Mouse (Mus musculus) hindbrain, embryonic 14.5 days (tissue): ENCODE data around the gene Egflam. TPM values are rescaled to one million over a fixed set of nuclear protein-coding genes. Genes with fewer than 3 reads are reported as not detected.

Experiments used
- ATAC-seq: fragments of 200-750 bp; cut with Nextera tagmentation; 2 replicates; pipeline ENCODE4 v1.8.0; 2017; ENCODE audit warnings: moderate number of reproducible peaks, mild to moderate bottlenecking, moderate TSS enrichment, moderate library complexity; ENCODE audit not compliant: low FRiP score
- DNase-seq: peaks from one replicate; pipeline ENCODE4 v3.0.0-alpha.2; 2015; ENCODE audit warnings: low spot score
- H3K27ac ChIP-seq: fragments of 300-500 bp; sonication (generic); 2 replicates; pipeline ENCODE4 v1.5.1; 2014; ENCODE audit warnings: mild to moderate bottlenecking, moderate library complexity
- H3K27me3 ChIP-seq: fragments of 300-500 bp; sonication (generic); 2 replicates; pipeline ENCODE4 v1.6.1; 2014; ENCODE audit warnings: mild to moderate bottlenecking, low read length, mixed read lengths; ENCODE audit not compliant: control insufficient read depth, insufficient read depth
- H3K36me3 ChIP-seq: fragments of 300-500 bp; sonication (generic); replicated peaks from 2 replicates; pipeline ENCODE4 v1.6.1; 2014; ENCODE audit not compliant: control insufficient read depth, insufficient read depth
- H3K4me1 ChIP-seq: fragments of 300-500 bp; sonication (generic); replicated peaks from 2 replicates; pipeline ENCODE4 v1.6.1; 2014; ENCODE audit warnings: antibody characterized with exemption, low read length, mixed read lengths; ENCODE audit not compliant: control insufficient read depth, insufficient read depth
- H3K4me2 ChIP-seq: fragments of 300-500 bp; sonication (generic); replicated peaks from 2 replicates; pipeline ENCODE4 v1.6.1; 2014; ENCODE audit warnings: mild to moderate bottlenecking, moderate library complexity
- H3K4me3 ChIP-seq: fragments of 300-500 bp; sonication (generic); replicated peaks from 2 replicates; pipeline ENCODE4 v1.5.1; 2014; ENCODE audit warnings: mild to moderate bottlenecking, low read length
- H3K9ac ChIP-seq: fragments of 300-500 bp; sonication (generic); 2 replicates; pipeline ENCODE4 v1.6.1; 2014
- H3K9me3 ChIP-seq: fragments of 300-500 bp; sonication (generic); 2 replicates; pipeline ENCODE4 v1.6.1; 2016; ENCODE audit warnings: low read length; ENCODE audit not compliant: control insufficient read depth
- WGBS: fragments of 180-500 bp; shearing (Covaris S2); extraction: QIAGEN DNeasy Blood & Tissue Kit; methylation state at CpG from one replicate; pipeline ENCODE4 v1.1.7; 2014; 5-methylcytosine and 5-hydroxymethylcytosine counted together
- polyA plus RNA-seq: library from polyadenylated mRNA; unstranded; fragments of >200 nt; fragmentation: Nextera tagmentation; extraction: Ambion mirVana; gene quantifications from 2 replicates; pipeline ENCODE4 v1.2.1, GENCODE M21; 2014

The Egflam gene
- polyA plus RNA-seq, 1 experiment from 2014 or later = 15.1 TPM

GRCm38 (mm10) chr15:7207292-7207691 is 190.9 kb downstream of the Egflam start:
- Histone ChIP-seq H3K27me3 (no peaks in the 10 kb centered on the region), H3K4me1 (no peaks in the 10 kb centered on the region), H3K4me2 (no peak overlapping the region), H3K9ac (no peak overlapping the region), H3K4me3 (no peak overlapping the region), H3K9me3 (no peaks in the 10 kb centered on the region), H3K27ac (no peak overlapping the region), H3K36me3 (no peaks in the 10 kb centered on the region)
- no peak for DNase-seq
- ATAC-seq = no peak
- 85% methylated on average over 7 of the region's 7 CpGs for WGBS

GRCm38 (mm10) chr15:7206110-7206509 is 192.1 kb downstream of the Egflam start:
- WGBS = 61% methylated on average over 5 of the region's 5 CpGs
- ATAC-seq (no peak), DNase-seq (no peak)
- Histone ChIP-seq H3K4me3 (no peak overlapping the region), H3K36me3 (no peaks in the 10 kb centered on the region), H3K4me1 (peaks cover 6% of the 10 kb centered on the region; the same call in 1 of the 2 replicates), H3K9me3 (no peaks in the 10 kb centered on the region), H3K4me2 (no peak overlapping the region), H3K27me3 (no peaks in the 10 kb centered on the region), H3K9ac (no peak overlapping the region), H3K27ac (no peak overlapping the region)

GRCm38 (mm10) chr15:7204917-7205316 is 193.3 kb downstream of the Egflam start:
- Histone ChIP-seq H3K9me3 (no peaks in the 10 kb centered on the region), H3K4me1 (peaks cover 9% of the 10 kb centered on the region; the same call in 1 of the 2 replicates), H3K4me3 (no peak overlapping the region), H3K27me3 (no peaks in the 10 kb centered on the region), H3K4me2 (no peak overlapping the region), H3K36me3 (no peaks in the 10 kb centered on the region), H3K27ac (no peak overlapping the region), H3K9ac (no peak overlapping the region)
- 72% methylated on average over 13 of the region's 13 CpGs for WGBS
- peak; percentile 39; the same call in 1 of the 2 replicates for ATAC-seq
- DNase-seq = no peak

- Histone ChIP-seq H3K4me1 (peaks cover 18% of the 10 kb centered on the region), H3K4me3 (no peak overlapping the region), H3K9ac (no peak overlapping the region), H3K9me3 (no peaks in the 10 kb centered on the region), H3K27me3 (no peaks in the 10 kb centered on the region), H3K27ac (no peak overlapping the region), H3K4me2 (no peak overlapping the region), H3K36me3 (no peaks in the 10 kb centered on the region)
- no peak for ATAC-seq
- DNase-seq = no peak
- 70% methylated on average over 8 of the region's 9 CpGs for WGBS
These were observed 194.4 kb downstream of the Egflam start for GRCm38 (mm10) chr15:7203606-7204330.

GRCm38 (mm10) chr15:7202981-7203380 is 195.2 kb downstream of the Egflam start:
- H3K27me3 ChIP-seq = no peaks in the 10 kb centered on the region
- no peak for DNase-seq
- H3K4me2 ChIP-seq = no peak overlapping the region
- no peaks in the 10 kb centered on the region for H3K36me3 ChIP-seq
- H3K4me1 ChIP-seq = peaks cover 21% of the 10 kb centered on the region
- no peaks in the 10 kb centered on the region for H3K9me3 ChIP-seq
- H3K27ac ChIP-seq = no peak overlapping the region
- ATAC-seq = no peak
- no peak overlapping the region for H3K4me3 ChIP-seq
- WGBS = 84% methylated on average over 5 of the region's 5 CpGs
- H3K9ac ChIP-seq = no peak overlapping the region

GRCm38 (mm10) chr15:7201421-7202380 is 196.5 kb downstream of the Egflam start:
- no peak for ATAC-seq
- Histone ChIP-seq H3K4me2 (no peak overlapping the region), H3K4me3 (no peak overlapping the region), H3K4me1 (peaks cover 29% of the 10 kb centered on the region), H3K9ac (no peak overlapping the region), H3K9me3 (no peaks in the 10 kb centered on the region), H3K36me3 (no peaks in the 10 kb centered on the region), H3K27me3 (no peaks in the 10 kb centered on the region), H3K27ac (peak overlapping the region; percentile 18; the same call in 1 of the 2 replicates)
- WGBS = 59% methylated on average over 9 of the region's 9 CpGs
- no peak for DNase-seq

GRCm38 (mm10) chr15:7200286-7200685 is 197.9 kb downstream of the Egflam start:
- peaks cover 43% of the 10 kb centered on the region for H3K4me1 ChIP-seq
- H3K9me3 ChIP-seq = no peaks in the 10 kb centered on the region
- WGBS = 53% methylated on average over 6 of the region's 6 CpGs
- H3K36me3 ChIP-seq = no peaks in the 10 kb centered on the region
- DNase-seq = no peak
- H3K27me3 ChIP-seq = no peaks in the 10 kb centered on the region
- H3K4me2 ChIP-seq = no peak overlapping the region
- ATAC-seq = no peak
- H3K27ac ChIP-seq = no peak overlapping the region
- H3K4me3 ChIP-seq = no peak overlapping the region
- no peak overlapping the region for H3K9ac ChIP-seq

GRCm38 (mm10) chr15:7198816-7199215 is 199.4 kb downstream of the Egflam start:
- Histone ChIP-seq H3K36me3 (no peaks in the 10 kb centered on the region), H3K27me3 (no peaks in the 10 kb centered on the region), H3K4me1 (peaks cover 58% of the 10 kb centered on the region), H3K9me3 (no peaks in the 10 kb centered on the region), H3K27ac (peak overlapping the region; percentile 29; the same call in 1 of the 2 replicates), H3K9ac (no peak overlapping the region), H3K4me2 (no peak overlapping the region), H3K4me3 (no peak overlapping the region)
- DNase-seq = peak; percentile 72
- 10% methylated on average over 2 of the region's 2 CpGs for WGBS
- ATAC-seq = peak; percentile 90
